Comparison of ENCODE assay signal across 11 mouse cellular contexts in genomic region chr12:70827901-70828271, GRCm38 (mm10). TPM values are rescaled to one million over a fixed set of nuclear protein-coding genes. Genes with fewer than 3 reads are reported as not detected.
DNase-seq lines count a peak whose midpoint lies in the region; ATAC-seq and TF ChIP-seq lines count a peak whose summit lies in the region.
"Had no signal": no experiment of that assay in that cellular context is flagged by ENCODE, and none has a peak within 500 bp of the region (broad histone marks: within the 10 kb centered on the region; RNA-seq: fewer than 3 reads in every experiment).

No protein-coding gene starts in this region.

- no peak for TF ChIP-seq CTCF in layer of hippocampus, adult 2 months (conservative IDR thresholded peaks at IDR 0.05)

- no peaks in the 10 kb centered on the region for H3K36me3 ChIP-seq in forebrain, embryonic 15.5 days
- H3K36me3 ChIP-seq in forebrain, embryonic 12.5 days (replicated peaks): no peaks in the 10 kb centered on the region
- no peaks in the 10 kb centered on the region for H3K36me3 ChIP-seq in embryonic facial prominence, embryonic 12.5 days
- no peaks in the 10 kb centered on the region for H3K36me3 ChIP-seq in neural tube, embryonic 12.5 days

- H3K9ac ChIP-seq in forebrain, embryonic 15.5 days (replicated peaks): 0 out of 2 replicates have a peak overlapping the region, but pooled peaks have one; percentile 4
- H3K9ac ChIP-seq in forebrain, embryonic 12.5 days: no peak overlapping the region
- H3K9ac ChIP-seq in embryonic facial prominence, embryonic 12.5 days: no peak overlapping the region
- H3K9ac ChIP-seq in neural tube, embryonic 12.5 days: no peak overlapping the region

- H3K27ac ChIP-seq in forebrain, embryonic 15.5 days (replicated peaks): no peak overlapping the region
- no peak overlapping the region for H3K27ac ChIP-seq in forebrain, embryonic 12.5 days
- no peak overlapping the region for H3K27ac ChIP-seq in layer of hippocampus, adult 2 months
- peak overlapping the region; percentile 55 for H3K27ac ChIP-seq in embryonic facial prominence, embryonic 12.5 days
- H3K27ac ChIP-seq in neural tube, embryonic 12.5 days: no peak overlapping the region
- H3K27ac ChIP-seq: macrophage had no signal

- no peak for DNase-seq in layer of hippocampus, adult 2 months (ENCODE audit: low spot score in 2 of 2)
- no peak for DNase-seq in layer of hippocampus, postnatal 10 days (ENCODE audit: low spot score in 2 of 2)
- DNase-seq in B cell, adult 2 months: no peak
- DNase-seq in urinary bladder, postnatal 14 days (ENCODE audit: low spot score): no peak
- DNase-seq: gastrocnemius, postnatal 14 days; kidney, adult 11 months had no signal

- ATAC-seq in forebrain, embryonic 15.5 days (replicated peaks): no peak
- no peak for ATAC-seq in forebrain, embryonic 12.5 days (ENCODE audit: low FRiP score)
- no peak for ATAC-seq in embryonic facial prominence, embryonic 12.5 days (ENCODE audit: insufficient number of reproducible peaks, insufficient read depth, low FRiP score, low TSS enrichment)
- ATAC-seq in neural tube, embryonic 12.5 days (ENCODE audit: low FRiP score, low read depth): no peak

- H3K27me3 ChIP-seq in forebrain, embryonic 15.5 days: no peaks in the 10 kb centered on the region
- H3K27me3 ChIP-seq in forebrain, embryonic 12.5 days: 0 out of 2 replicates have a peak, but pooled peaks cover 4% of the 10 kb centered on the region
- H3K27me3 ChIP-seq in embryonic facial prominence, embryonic 12.5 days: no peaks in the 10 kb centered on the region
- H3K27me3 ChIP-seq in neural tube, embryonic 12.5 days (replicated peaks): no peaks in the 10 kb centered on the region

- H3K4me3 ChIP-seq in forebrain, embryonic 15.5 days: peak overlapping the region; percentile 5; the same call in 1 of the 2 replicates
- H3K4me3 ChIP-seq in forebrain, embryonic 12.5 days (replicated peaks): no peak overlapping the region
- H3K4me3 ChIP-seq in layer of hippocampus, adult 2 months: peak overlapping the region; percentile 78
- peak overlapping the region; percentile 89 for H3K4me3 ChIP-seq in embryonic facial prominence, embryonic 12.5 days
- no peak overlapping the region for H3K4me3 ChIP-seq in neural tube, embryonic 12.5 days

- no peaks in the 10 kb centered on the region for H3K9me3 ChIP-seq in forebrain, embryonic 15.5 days
- H3K9me3 ChIP-seq in forebrain, embryonic 12.5 days: no peaks in the 10 kb centered on the region
- H3K9me3 ChIP-seq in embryonic facial prominence, embryonic 12.5 days: no peaks in the 10 kb centered on the region
- no peaks in the 10 kb centered on the region for H3K9me3 ChIP-seq in neural tube, embryonic 12.5 days

- peaks cover 29% of the 10 kb centered on the region for H3K4me1 ChIP-seq in forebrain, embryonic 15.5 days
- peaks cover 28% of the 10 kb centered on the region for H3K4me1 ChIP-seq in forebrain, embryonic 12.5 days
- peaks cover 40% of the 10 kb centered on the region for H3K4me1 ChIP-seq in embryonic facial prominence, embryonic 12.5 days
- peaks cover 17% of the 10 kb centered on the region; the same call in 1 of the 2 replicates for H3K4me1 ChIP-seq in neural tube, embryonic 12.5 days

- H3K4me2 ChIP-seq in forebrain, embryonic 15.5 days (replicated peaks): 0 out of 2 replicates have a peak overlapping the region, but pooled peaks have one; percentile 15
- no peak overlapping the region for H3K4me2 ChIP-seq in forebrain, embryonic 12.5 days
- peak overlapping the region; percentile 76 for H3K4me2 ChIP-seq in embryonic facial prominence, embryonic 12.5 days (replicated peaks)
- H3K4me2 ChIP-seq in neural tube, embryonic 12.5 days (replicated peaks): peak overlapping the region; percentile 30; the same call in 1 of the 2 replicates

- WGBS in forebrain, embryonic 15.5 days: 61% methylated on average over 4 of the region's 4 CpGs
- 57% methylated on average over 4 of the region's 4 CpGs for WGBS in forebrain, embryonic 12.5 days
- WGBS in embryonic facial prominence, embryonic 12.5 days: 27% methylated on average over 4 of the region's 4 CpGs
- 44% methylated on average over 4 of the region's 4 CpGs for WGBS in neural tube, embryonic 12.5 days

RNA-seq across cellular contexts. Expression of gene Frmd6, which starts 2.6 kb away (rescaled TPM):
- polyA plus RNA-seq in forebrain, embryonic 15.5 days (2015; fragmentation: Nextera tagmentation; extraction: Ambion mirVana): 11.8 and 11.9 TPM in 2 replicates
- polyA plus RNA-seq in forebrain, embryonic 12.5 days (2016; fragmentation: Nextera tagmentation; extraction: Ambion mirVana): 14.7 and 15.6 TPM in 2 replicates
- total RNA-seq in layer of hippocampus, adult 2 months (2021): 10 to 100 TPM; 17.6 to 18.4 TPM
- 10 to 100 TPM; 11.0 to 12.5 TPM for total RNA-seq in layer of hippocampus, postnatal 10 days (2021)
- 74.5 and 81.3 TPM in 2 replicates for polyA plus RNA-seq in embryonic facial prominence, embryonic 12.5 days (2016; fragmentation: Nextera tagmentation; extraction: Ambion mirVana)
- 18.8 and 23.2 TPM in 2 replicates for polyA plus RNA-seq in neural tube, embryonic 12.5 days (2016; fragmentation: Nextera tagmentation; extraction: Ambion mirVana)

Comparison
In these comparisons a context has a peak if more than half of its experiments do, and no peak if none do; other contexts are left out.
1. H3K4me3 ChIP-seq: peak in forebrain, embryonic 15.5 days (single experiment), layer of hippocampus, adult 2 months (single experiment) and embryonic facial prominence, embryonic 12.5 days (single experiment); none in forebrain, embryonic 12.5 days (single experiment) and neural tube, embryonic 12.5 days (single experiment).